Mouse (Mus musculus): ENCODE data around the gene Bace1.

Bace1 gene

DNA sequence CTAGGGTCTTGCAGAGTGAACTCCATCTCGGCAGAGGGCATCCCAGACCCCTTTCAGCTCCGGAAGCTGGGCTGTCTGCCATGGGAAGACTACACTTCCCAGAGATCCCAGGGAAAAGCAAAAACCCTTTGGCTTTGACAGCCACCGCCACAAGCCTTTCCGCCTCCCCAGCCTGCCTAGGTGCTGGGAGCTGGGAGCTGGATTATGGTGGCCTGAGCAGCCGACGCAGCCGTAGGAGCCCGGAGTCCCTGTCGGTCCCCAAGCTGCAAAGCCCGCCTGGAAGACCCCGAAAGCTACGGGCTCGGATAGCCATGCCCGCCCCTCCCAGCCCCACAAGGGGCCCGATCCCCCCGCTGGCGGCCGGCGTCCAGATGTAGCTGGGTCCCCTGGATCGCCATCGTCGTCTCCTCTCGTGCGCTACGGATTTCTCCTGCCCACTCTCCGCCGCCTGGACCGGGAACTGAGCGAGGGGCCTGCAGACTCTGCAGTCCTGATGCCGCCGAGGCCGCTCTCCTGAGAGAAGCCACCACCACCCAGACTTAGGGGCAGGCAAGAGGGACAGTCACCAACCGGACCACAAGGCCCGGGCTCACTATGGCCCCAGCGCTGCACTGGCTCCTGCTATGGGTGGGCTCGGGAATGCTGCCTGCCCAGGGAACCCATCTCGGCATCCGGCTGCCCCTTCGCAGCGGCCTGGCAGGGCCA lies at the start of gene Bace1:
TSS of gene Bace1 (plus strand) at position 147 of the 705 bp plus-strand sequence.
- DNase-seq (ENCODE audit: low spot score in 2 of 2): no peak

DNA sequence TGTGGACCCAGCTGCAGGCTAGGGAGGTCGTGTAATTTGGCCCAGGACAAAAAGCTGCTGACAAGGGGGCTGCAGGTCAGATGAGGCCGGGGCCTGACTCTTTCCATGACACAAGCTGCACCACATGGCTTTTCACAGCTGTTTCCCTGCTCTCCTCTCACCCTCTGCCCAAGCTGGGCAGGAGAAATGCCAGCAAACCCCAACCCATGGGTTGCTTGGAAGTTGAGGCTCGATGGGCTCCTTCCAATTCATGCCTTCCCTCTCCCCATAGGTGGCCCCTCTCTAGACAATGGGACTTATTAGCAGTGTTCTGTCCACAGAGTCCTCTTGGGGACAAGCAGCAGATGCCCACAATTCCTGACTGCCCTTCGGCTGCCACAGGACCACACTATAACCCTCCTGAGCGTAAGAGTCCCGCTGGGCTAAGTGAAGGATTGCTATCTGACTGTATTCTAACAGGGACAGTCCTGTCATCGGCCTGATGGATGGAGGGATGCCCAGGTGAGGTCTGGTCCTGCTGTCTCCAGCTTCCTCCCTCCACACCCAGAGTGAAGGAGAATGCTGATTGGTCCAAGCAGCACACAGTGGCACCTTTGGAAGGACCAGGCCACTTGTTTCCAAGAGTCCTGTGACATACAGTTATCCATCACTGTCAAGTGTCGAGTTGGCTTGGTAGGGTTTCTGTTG lies 46.8 kb upstream of the Bace1 start:
- DNase-seq (ENCODE audit: low spot score in 2 of 2): no peak

DNA sequence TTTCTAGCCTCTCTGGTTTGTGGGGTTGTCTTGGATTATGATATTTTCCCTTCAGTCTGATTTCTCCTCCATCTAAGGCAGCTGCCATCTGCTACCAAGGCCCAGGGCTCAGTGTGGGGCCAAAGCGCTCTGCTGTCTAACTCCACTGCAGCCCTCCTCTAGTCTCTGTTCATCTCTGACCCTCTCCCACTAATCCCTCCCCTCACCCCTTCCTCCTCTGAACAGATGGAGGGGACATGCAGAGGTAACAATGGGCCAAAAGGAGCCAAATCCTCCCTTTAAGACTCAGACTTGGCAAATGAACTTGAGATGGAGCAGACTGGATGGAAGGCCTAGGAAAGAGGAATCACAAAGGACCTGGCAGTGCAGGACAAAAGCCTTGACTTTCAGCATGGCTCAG lies 46.1 kb upstream of the Bace1 start:
- no peak for DNase-seq (ENCODE audit: low spot score in 2 of 2)

DNA sequence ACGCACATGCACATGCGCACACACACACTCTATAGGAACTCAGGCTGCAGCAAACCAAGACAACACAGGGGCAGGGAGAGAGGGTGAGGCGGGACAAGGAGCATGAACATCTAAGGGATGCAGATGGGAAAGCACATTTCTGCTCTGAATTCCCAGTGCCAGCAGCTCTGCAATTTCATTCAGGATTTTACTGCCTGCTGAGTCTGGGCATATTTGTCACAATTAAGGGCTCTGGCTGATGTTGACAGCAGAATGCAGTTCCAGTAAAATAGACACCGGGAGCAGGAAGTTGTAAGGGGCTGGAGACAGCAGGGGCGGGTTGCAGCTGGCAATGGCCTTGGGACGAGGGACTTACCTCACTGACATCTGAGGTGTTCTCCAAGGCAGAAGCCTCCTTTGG lies 44.7 kb upstream of the Bace1 start:
- DNase-seq (ENCODE audit: low spot score in 2 of 2): no peak

DNA sequence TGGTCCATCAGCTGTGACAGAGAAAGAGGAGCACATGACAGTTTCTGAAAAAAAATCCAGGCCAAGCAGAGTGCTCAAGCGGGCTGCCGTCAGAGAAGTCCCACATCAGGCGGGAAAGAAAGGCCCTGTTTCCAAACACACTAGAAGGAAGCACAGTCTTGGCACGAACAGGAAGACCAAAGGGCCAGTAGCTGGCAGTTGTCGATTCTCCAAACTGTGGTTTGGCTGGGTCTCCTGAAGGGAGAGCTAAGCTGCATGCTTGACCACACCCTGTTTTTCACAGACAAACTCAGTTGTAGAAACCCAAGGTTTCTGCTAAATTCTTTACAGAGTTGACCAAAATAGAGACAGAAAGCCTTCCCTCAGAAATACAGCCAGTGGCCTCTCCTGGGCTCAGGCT lies 42.7 kb upstream of the Bace1 start:
- DNase-seq (ENCODE audit: low spot score in 2 of 2): no peak

DNA sequence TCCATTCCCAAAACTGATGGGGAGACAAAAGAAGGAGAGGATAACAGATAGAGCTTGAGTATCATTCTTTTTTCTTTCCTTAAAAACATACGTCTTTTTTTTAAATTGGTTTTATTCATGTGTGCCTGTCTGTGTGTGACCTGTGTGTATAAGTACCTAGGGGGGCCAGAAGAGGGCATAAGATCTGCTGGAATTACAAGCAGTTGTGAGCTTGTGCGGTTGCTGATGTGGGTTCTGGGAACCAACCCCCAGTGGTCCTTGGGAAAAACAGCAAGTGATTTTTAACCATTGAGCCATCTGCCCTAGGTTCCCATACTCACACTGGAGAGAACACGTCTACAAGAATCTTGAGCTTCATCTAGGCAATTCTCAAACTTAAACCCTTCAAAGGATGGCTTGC lies 41.1 kb upstream of the Bace1 start:
- no peak for DNase-seq (ENCODE audit: low spot score in 2 of 2)

DNA sequence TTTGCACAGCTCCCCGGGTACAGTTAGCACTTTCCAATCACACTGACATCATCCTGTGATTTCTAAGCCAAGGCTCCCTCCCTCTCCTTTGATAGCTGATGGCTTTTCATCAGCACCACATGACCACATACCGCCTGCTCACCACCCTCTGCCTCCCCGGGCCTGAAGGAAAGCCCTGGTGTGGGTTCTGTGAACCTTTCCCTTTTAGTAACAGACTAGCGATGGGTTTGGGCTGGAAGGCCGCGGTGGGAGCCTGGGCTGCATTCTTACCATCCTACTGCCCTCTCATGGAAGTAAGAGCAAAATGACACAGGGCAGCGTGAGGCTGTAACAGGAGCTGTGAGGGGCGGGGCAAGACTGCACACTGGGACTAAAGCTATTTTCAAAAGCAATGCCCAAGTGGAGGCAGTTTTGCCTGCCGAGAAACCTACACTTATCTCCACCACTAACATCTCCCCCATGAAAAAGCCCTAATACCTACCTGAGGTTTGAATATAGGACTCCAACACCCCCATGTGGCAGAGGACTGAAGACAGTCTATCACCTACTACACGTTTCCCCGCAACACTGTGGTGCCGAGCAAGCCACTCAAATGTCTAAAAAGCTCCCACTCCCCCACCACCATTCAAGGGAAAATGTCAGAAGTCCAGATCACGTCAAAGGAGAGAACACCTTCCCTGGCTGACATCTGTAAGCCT lies 39.8 kb upstream of the Bace1 start:
- DNase-seq (ENCODE audit: low spot score in 2 of 2): no peak

DNA sequence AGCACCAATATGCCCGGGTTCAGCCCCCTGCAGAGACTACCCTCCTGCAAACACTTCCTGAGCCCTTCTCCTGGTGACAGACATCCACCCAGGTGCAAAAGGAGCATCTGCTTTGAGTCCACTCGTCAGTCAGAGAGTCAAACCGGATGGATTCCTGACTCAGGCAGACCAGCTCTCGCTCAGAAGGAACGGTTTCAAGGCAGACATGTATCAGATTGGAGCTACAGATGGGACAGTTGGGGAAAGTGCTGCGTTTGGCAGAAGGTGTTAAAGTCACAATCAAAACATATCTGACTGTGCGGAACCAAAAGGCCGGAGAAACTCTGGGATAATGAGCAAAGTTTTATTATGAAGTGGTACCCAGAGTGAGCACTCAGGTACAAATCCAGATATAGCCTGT lies 39.0 kb upstream of the Bace1 start:
- no peak for DNase-seq (ENCODE audit: low spot score in 2 of 2)

DNA sequence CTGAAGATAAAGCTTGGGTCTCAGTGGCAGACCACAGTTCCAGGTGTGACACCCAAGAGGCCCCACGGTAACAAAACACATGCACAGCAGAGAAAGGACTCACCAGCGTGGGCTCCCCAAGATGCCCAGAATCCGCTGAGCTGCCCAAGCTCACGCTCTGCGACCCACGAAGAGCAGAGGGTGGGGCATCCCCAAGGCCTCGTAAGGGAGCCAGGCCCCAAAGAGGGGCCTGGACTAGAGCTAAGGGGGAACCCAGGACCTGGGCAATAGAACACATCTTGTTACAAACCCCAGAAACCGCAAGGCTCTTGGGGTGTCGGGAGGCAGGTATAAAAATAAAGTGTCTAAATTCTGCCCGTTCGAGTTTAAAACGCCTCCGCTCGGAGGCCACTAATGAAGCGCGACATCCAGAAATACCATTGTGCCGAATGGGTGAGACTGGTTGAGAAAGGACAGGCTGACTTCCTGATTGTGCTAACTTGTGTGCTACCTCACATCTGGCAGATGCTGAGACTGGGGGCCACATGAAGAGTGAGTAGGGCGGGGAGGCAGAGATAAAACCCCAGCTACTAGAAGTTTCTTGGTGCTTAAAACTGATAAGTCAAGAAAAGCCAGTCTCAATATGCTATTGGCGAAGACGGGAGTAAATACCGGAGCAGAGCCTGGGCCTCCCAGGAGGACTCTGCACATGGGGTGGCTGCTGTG lies 35.2 kb upstream of the Bace1 start:
- peak; percentile 15 to 46 for DNase-seq (ENCODE audit: low spot score in 2 of 2)

DNA sequence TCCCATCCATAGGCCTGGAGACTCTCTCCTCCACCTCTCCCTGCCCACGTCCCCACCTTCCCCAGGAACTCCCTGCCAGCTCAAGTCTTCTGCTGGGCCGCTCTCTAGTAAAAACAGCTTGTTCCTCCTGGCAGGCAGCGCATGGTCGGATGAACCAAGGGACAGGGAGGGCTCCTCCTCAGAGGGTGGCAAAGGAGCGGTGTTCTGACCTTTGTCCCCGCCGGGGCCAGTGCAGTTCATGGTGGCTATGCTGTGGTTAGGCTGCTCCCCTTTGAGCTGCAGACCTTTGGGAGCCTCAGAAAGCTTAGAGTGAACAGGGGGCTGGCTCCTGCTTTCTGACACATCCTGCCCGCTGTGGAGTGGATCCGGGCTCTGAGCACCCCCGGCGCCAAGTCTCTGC lies 31.5 kb upstream of the Bace1 start:
- no peak for DNase-seq (ENCODE audit: low spot score in 2 of 2)

DNA sequence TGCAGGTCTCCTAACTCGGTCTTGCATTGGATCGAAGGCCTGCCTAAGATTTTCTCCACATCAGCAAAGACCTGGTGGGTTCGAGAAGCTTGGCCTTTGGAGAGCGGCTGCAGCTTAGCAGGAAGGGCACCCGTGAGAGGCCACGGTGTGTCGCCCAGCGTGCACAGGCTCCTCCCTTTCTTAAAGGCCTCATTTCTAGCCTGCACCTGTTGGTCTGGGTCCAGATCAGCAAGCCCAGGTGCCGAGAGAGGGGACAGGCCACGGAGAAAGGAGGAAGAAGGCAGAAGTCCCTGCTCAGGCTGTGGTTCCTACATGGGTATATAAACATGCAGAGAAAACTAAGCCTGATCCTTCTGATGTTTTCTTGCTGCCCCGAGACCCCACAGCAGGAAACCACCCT lies 31.0 kb upstream of the Bace1 start:
- DNase-seq (ENCODE audit: low spot score in 2 of 2): no peak

DNA sequence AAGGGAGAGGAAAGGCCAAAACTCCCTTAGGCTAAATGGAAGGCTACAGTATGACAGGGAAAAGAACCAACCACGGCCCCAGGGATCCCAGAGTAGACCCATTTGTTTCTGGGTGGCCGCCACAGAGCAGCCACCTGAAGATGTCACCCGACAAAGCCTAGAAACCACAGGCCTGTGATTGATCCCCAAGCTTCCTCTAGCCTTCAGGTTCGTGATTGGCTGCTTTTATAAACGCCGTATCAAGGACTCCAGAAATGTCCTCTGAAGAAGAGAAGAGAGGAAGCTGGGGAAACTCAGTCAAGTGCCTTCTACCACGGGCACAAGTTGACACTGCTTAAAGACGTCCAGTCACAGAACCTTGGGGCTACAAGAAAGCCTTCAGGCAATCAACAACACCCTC lies 30.6 kb upstream of the Bace1 start:
- no peak for DNase-seq (ENCODE audit: low spot score in 2 of 2)

DNA sequence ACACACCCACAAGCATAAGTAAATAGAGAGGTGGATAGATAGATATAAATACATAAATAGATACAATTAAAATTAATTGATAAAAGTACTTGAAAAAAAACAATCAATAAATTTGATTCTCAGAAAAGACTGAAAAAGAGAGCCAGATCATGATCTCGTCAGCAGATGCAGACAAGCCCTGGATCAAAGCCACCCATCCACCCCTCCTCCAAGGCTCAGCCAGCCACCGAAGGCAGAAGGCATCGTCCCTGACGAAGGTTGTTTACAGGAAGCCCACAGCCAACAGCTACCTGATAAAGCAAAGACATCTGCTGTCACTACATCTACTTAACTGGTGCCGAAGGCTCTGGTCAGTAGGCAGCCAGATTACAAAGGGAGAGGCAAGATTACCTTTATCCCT lies 26.4 kb upstream of the Bace1 start:
- DNase-seq (ENCODE audit: low spot score in 2 of 2): no peak

DNA sequence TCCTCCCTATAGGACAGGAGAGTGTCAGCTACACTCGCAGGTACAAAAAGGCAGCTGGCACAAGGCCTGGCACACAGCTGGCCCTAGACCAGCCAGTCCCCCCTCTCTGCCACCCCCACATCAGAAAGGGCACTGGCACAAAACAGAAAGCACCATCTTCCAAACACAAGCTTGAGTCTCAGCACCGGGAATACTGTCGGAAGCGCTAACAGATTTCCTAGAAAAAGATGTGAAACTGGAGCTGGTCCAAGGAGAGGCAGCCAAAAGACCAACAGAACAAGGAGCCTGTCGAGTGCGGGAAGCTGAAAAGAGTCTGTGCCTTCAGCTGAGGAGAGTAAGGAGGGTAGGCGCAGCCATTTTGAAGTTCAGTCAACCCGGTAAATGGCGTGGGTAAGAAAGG lies 23.3 kb upstream of the Bace1 start:
- no peak for DNase-seq (ENCODE audit: low spot score in 2 of 2)

DNA sequence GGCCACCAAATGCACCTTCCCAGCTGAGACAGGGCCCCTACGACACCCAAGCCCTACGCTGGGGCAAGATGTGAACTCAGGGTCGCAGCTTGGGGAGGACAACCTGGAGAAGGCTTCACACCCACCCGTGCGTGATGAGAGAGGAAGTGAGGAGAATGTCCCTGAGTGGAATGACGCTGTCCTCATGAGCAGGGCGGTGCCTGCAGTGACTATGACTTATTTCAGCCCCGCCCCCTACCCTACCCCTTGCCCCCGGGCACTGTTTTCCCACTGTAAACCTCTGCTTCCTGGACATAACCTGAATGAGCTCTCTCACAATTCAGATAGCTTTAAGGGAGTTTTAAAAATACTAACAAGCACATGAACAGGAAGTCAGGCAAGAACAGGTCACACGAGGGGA lies 22.9 kb upstream of the Bace1 start:
- DNase-seq (ENCODE audit: low spot score in 2 of 2): no peak

DNA sequence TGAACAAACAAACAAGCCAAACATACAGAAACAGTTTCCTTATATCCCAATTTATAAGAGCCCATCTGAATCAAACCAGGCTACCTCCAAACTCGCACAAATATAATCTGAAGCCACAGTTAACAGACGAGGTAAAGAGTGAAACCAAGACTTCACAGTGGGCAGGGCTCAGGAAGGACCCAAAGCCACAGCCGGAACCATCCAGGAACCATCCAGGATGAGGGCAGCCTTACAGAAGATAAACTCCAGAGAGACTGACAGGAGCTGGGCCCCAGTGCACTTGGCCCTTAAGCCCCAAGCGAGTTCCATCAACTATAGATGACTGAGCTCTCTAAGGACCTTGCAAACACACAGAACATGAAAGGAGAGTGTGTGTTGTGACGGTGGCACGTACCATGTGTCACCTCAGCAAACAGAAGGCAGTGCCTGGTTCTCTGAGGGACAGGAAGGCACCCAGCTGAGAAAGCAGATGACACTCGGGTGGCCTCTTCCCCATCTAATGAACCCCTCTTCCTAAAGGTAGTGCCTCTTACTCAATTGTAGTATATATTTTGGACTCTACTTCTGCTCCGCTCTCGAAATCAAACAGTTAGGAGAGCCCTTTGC lies 19.9 kb upstream of the Bace1 start:
- DNase-seq (ENCODE audit: low spot score in 2 of 2): no peak

DNA sequence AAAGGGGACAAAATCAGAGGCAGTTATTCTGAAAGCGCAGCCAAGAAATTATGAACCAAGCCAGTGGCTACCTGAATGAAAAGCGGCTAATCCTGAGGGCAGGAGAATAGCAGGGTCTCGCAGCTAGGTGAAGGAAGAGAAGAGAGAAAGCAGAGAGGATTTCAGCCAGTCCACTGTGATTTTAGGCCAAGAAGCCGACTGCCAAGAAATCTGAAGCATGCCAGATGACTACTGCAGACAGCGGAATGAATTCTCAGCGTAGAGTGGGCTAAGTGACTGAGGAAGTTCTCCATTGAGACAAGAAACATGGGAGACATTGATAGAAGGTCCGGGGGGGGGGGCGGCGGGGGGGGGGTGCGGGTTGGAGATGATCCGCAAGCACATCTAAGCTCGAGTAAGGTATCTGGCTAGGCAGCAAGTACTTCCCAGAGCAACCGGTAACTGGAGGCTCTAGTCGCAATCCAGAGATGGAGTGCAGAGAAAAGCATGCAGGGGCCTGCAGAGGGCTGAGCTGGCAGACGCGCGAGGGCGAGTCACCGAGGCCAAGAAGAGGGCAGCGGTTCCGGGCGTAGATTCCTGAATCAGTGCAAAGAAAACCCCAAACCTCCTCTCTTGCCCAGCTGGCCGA lies 10.6 kb upstream of the Bace1 start:
- DNase-seq (ENCODE audit: low spot score in 2 of 2): no peak

DNA sequence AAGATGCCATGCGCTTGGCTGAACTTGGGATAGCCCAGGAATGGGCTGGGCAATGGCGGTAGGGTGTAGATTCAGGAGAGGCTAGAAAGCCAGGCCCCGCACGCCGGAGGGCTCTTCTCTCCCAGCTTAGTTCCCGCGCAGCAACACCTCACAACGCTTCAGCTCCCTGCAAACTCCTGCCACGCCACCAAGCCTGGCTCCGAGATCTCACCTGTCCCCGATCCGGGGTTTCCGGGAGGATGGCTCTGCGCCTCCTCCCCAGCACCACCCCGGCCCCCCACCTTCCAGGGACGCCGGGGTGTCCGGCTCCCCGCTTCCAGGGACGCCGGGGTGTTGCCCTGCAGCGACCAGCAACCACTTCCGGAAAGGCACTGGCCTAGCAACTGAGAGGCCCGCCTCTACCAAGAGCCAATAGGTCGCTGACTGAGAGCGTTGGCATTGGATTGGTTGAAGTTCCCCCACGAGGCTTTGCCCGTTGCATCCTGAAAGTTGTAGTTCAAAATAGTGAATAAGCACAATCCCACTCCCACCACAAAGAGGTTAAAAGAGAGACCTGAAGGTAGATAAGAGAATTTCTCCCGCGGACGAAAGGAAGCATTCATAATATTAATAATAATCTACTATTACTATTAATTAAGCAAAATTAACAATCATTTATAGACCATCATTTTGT lies 10.0 kb upstream of the Bace1 start, which contains the start of gene Cep164:
TSS of gene Cep164 (minus strand) at position 401 of the 673 bp plus-strand sequence.
- peak; percentile 88 to 90 for DNase-seq (ENCODE audit: low spot score in 2 of 2)

DNA sequence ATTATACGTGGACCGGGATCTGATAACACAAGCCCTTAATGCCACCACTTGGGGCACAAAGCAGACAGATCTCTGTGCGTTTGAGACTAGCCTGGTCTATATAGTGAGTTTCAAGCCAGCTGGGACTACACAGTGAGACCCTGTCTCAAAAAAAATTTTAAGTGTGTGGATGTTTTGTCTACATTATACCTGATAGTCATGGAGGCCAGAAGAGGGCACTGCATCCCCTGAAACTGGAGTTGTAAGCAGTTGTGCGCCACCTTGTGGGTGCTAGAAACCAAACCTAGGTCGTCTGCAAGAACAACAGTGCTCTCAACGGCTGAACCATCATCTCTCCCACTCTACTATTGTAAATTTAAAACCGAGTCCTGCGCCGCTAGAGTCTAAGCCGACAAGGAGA lies 9.3 kb upstream of the Bace1 start:
- DNase-seq (ENCODE audit: low spot score in 2 of 2): peak; percentile 76 to 80

DNA sequence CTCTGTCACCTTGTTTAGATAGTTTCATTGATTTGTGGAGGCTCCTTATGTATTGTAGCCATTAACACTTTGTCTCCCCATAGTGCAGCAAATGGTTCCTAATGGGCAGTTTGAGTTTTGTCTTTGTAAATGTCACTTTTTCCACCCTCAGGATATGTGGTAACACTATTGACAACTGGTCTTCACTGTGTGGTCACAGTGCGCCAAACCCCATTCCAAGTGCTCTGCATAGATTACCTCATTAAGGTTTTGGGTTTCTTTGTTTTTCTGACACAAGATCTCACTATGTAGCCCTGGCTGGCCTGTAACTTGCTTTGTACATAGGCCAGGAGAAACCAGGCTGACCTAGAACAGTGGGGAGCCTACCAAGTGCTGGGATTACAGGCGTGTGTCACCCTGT lies 5.5 kb upstream of the Bace1 start:
- no peak for DNase-seq (ENCODE audit: low spot score in 2 of 2)

DNA sequence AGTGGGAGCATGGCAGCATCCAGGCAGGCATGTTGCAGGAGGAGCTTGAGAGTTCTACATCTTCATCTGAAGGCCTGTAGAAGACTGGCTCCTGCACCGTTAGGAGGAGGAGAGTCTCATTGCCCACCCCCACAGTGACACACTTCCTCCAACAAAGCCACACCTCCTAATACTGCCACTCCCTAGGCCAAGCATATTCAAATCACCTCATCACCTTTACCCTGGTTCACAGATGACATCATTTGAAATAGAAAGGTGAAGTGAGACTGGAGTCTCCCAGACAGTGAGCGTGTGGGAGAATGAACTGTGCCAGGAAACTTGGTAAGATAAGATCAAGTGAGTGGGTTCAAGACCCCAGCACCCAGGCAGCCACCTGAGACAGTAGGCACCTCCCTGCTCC lies 4.9 kb upstream of the Bace1 start:
- DNase-seq (ENCODE audit: low spot score in 2 of 2): no peak

Measured in spleen, postnatal 36 days (tissue).